ENCODE assay signal across 8 mouse cellular contexts in the genomic region with DNA sequence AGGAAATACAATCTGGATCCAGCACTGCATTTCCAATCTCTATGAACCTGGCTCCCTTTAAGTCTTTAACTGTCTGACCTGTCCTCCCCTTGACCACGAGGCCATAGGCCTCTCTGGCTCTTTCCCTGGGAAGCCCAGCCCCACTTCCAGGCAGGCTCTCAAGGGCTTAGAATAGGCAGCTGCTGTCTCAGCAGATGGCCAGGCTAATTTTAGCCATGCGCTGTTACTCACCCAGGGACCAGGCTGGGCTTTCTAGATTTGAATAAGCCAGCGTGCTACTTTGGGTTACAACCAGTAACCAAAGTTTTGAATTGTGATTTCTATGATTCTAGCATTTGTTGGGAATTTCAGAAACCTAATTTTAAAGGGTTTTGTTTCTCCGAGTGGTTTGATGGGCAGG. TPM values are rescaled to one million over a fixed set of nuclear protein-coding genes. Genes with fewer than 3 reads are reported as not detected.
A peak's percentile ranks its signal among the peaks of the same experiment; 100 is the strongest.
DNase-seq lines count a peak whose midpoint lies in the region; ATAC-seq lines count a peak whose summit lies in the region.

No protein-coding gene starts in this region.

- H3K4me1 ChIP-seq in kidney, embryonic 15.5 days, result no peaks in the 10 kb centered on the region
- no peaks in the 10 kb centered on the region for H3K4me1 ChIP-seq in hindbrain, embryonic 13.5 days (replicated peaks)

- DNase-seq in kidney, postnatal 10 days, result peak; percentile 41
- DNase-seq in cerebellum, adult 8-10 months, result peak; percentile 76
- DNase-seq in heart, adult 9 months (ENCODE audit: low spot score in 2 of 2), result peak; percentile 77 to 78
- peak; percentile 79 to 86 for DNase-seq in left cerebral cortex, adult 18-20 months (ENCODE audit: low spot score in 2 of 2)
- peak; percentile 87 for DNase-seq in telencephalon, adult 2 months (ENCODE audit: low read depth, low spot score)
- DNase-seq in liver, result no peak

- H3K27ac ChIP-seq in kidney, embryonic 15.5 days, result no peak overlapping the region
- no peak overlapping the region for H3K27ac ChIP-seq in hindbrain, embryonic 13.5 days

- H3K9ac ChIP-seq in kidney, embryonic 15.5 days, result no peak overlapping the region
- H3K9ac ChIP-seq in hindbrain, embryonic 13.5 days, result no peak overlapping the region

- no peak for ATAC-seq in kidney, embryonic 15.5 days (replicated peaks; ENCODE audit: low FRiP score)
- no peak for ATAC-seq in hindbrain, embryonic 13.5 days (ENCODE audit: low FRiP score)

- peaks cover 49% of the 10 kb centered on the region for H3K36me3 ChIP-seq in kidney, embryonic 15.5 days
- peaks cover 52% of the 10 kb centered on the region for H3K36me3 ChIP-seq in hindbrain, embryonic 13.5 days

- no peak overlapping the region for H3K4me3 ChIP-seq in kidney, embryonic 15.5 days (replicated peaks)
- no peak overlapping the region for H3K4me3 ChIP-seq in hindbrain, embryonic 13.5 days

- no peaks in the 10 kb centered on the region for H3K27me3 ChIP-seq in kidney, embryonic 15.5 days
- H3K27me3 ChIP-seq in hindbrain, embryonic 13.5 days, result no peaks in the 10 kb centered on the region

- 68% methylated on average over 4 of the region's 4 CpGs for WGBS in kidney, embryonic 15.5 days
- 71% methylated on average over 4 of the region's 4 CpGs for WGBS in hindbrain, embryonic 13.5 days

- no peaks in the 10 kb centered on the region for H3K9me3 ChIP-seq in kidney, embryonic 15.5 days (replicated peaks)
- H3K9me3 ChIP-seq in hindbrain, embryonic 13.5 days, result no peaks in the 10 kb centered on the region

- no peak overlapping the region for H3K4me2 ChIP-seq in kidney, embryonic 15.5 days
- H3K4me2 ChIP-seq in hindbrain, embryonic 13.5 days, result no peak overlapping the region

RNA-seq across cellular contexts. Expression of a gene that starts 35.9 kb away (rescaled TPM):
- polyA plus RNA-seq in kidney, embryonic 15.5 days (2015; fragmentation: Nextera tagmentation; extraction: Ambion mirVana), result 140 and 159 TPM in 2 replicates
- 10 to 100 TPM; 81.9 to 88.2 TPM for total RNA-seq in left cerebral cortex, adult 18-20 months (2021)
- polyA plus RNA-seq in hindbrain, embryonic 13.5 days (2015; fragmentation: Nextera tagmentation; extraction: Ambion mirVana), result 113 and 120 TPM in 2 replicates

RNA-seq across cellular contexts. Expression of a gene that starts 36.4 kb away (rescaled TPM):
- polyA plus RNA-seq in kidney, embryonic 15.5 days (2015; fragmentation: Nextera tagmentation; extraction: Ambion mirVana), result 21.0 and 22.9 TPM in 2 replicates
- 1 to 10 TPM; 3.3 to 3.7 TPM for total RNA-seq in left cerebral cortex, adult 18-20 months (2021)
- 12.2 and 13.8 TPM in 2 replicates for polyA plus RNA-seq in hindbrain, embryonic 13.5 days (2015; fragmentation: Nextera tagmentation; extraction: Ambion mirVana)
